Mouse (Mus musculus): ENCODE data around the gene Lpin2. TPM values are rescaled to one million over a fixed set of nuclear protein-coding genes. Genes with fewer than 3 reads are reported as not detected.

The Lpin2 gene
- total RNA-seq, 2 experiments from 2014 or later = 2.6 to 3.5 TPM

- no peak for DNase-seq
- intact Hi-C loops (cut with DNase I) = no loop called here
These were observed 106.6 kb downstream of the Lpin2 start for GRCm38 (mm10) chr17:71288808-71289548.

GRCm38 (mm10) chr17:71289572-71290176 is 107.3 kb downstream of the Lpin2 start:
- intact Hi-C loops (cut with DNase I) = no loop called here
- DNase-seq = no peak

- intact Hi-C loops (cut with DNase I) = no loop called here
- no peak for DNase-seq
These were observed 108.4 kb downstream of the Lpin2 start for GRCm38 (mm10) chr17:71290486-71291410.

GRCm38 (mm10) chr17:71291897-71292420 is 109.6 kb downstream of the Lpin2 start:
- DNase-seq = no peak
- intact Hi-C loops (cut with DNase I) = no loop called here

GRCm38 (mm10) chr17:71292897-71293296 is 110.5 kb downstream of the Lpin2 start:
- intact Hi-C loops (cut with DNase I) = no loop called here
- DNase-seq = no peak

- DNase-seq = no peak
- intact Hi-C loops (cut with DNase I) = no loop called here
These were observed 112.2 kb downstream of the Lpin2 start for GRCm38 (mm10) chr17:71294570-71294969.

Other genes with a start within 250 kb of the Lpin2 start
- gene Myom1, start 179.9 kb upstream of the Lpin2 start, total RNA-seq (2021) = 1,000 to 10,000 TPM; 1,200 to 1,249 TPM
- gene Myl12a, start 179.7 kb upstream of the Lpin2 start, total RNA-seq (2021) = 100 to 1,000 TPM; 295 to 502 TPM
- 1 to 10 TPM; 6.6 to 6.7 TPM for gene Emilin2, start 129.4 kb downstream of the Lpin2 start, total RNA-seq (2021)

All from gastrocnemius, postnatal 36 days (tissue).